Mouse (Mus musculus) heart, embryonic 13.5 days (tissue): ENCODE results near the gene Ccnjl. TPM values are rescaled to one million over a fixed set of nuclear protein-coding genes. Genes with fewer than 3 reads are reported as not detected.

Experiments used
- ATAC-seq: fragments of 200-750 bp; cut with Nextera tagmentation; 2 replicates; pipeline ENCODE4 v1.8.0; 2017; ENCODE audit warnings: moderate TSS enrichment; ENCODE audit not compliant: insufficient number of reproducible peaks, low FRiP score, low TSS enrichment; ENCODE audit errors: extremely low read depth
- H3K27ac ChIP-seq: fragments of 300-500 bp; sonication (generic); replicated peaks from 2 replicates; pipeline ENCODE4 v1.5.1; 2015; ENCODE audit warnings: moderate library complexity, mild to moderate bottlenecking, inconsistent platforms
- H3K27me3 ChIP-seq: fragments of 300-500 bp; sonication (generic); replicated peaks from 2 replicates; pipeline ENCODE4 v1.6.1; 2015; ENCODE audit warnings: mild to moderate bottlenecking, inconsistent platforms
- H3K36me3 ChIP-seq: fragments of 300-500 bp; sonication (generic); 2 replicates; pipeline ENCODE4 v1.6.1; 2015; ENCODE audit warnings: mild to moderate bottlenecking, inconsistent platforms
- H3K4me1 ChIP-seq: fragments of 300-500 bp; sonication (generic); 2 replicates; pipeline ENCODE4 v1.6.1; 2015; ENCODE audit warnings: inconsistent platforms
- H3K4me2 ChIP-seq: fragments of 300-500 bp; sonication (generic); 2 replicates; pipeline ENCODE4 v1.6.1; 2015; ENCODE audit warnings: inconsistent platforms, mild to moderate bottlenecking, moderate library complexity
- H3K4me3 ChIP-seq: fragments of 300-500 bp; sonication (generic); 2 replicates; pipeline ENCODE4 v1.5.1; 2015; ENCODE audit warnings: moderate library complexity, mild to moderate bottlenecking, inconsistent platforms
- H3K9ac ChIP-seq: fragments of 300-500 bp; sonication (generic); 2 replicates; pipeline ENCODE4 v1.6.1; 2015; ENCODE audit warnings: inconsistent platforms, mild to moderate bottlenecking, moderate library complexity
- H3K9me3 ChIP-seq: fragments of 300-500 bp; sonication (generic); 2 replicates; pipeline ENCODE4 v1.6.1; 2016; ENCODE audit warnings: inconsistent platforms
- WGBS: fragments of 180-500 bp; shearing (Covaris S2); methylation state at CpG from one replicate; pipeline ENCODE4 v1.1.7; 2015; ENCODE audit warnings: mixed read lengths; 5-methylcytosine and 5-hydroxymethylcytosine counted together
- polyA plus RNA-seq: library from polyadenylated mRNA; unstranded; fragments of >200 nt; fragmentation: Nextera tagmentation; extraction: Ambion mirVana; gene quantifications from 2 replicates; pipeline ENCODE4 v1.2.1, GENCODE M21; 2015

Gene Ccnjl
- polyA plus RNA-seq, 1 experiment from 2014 or later, result 15.7 TPM

DNA sequence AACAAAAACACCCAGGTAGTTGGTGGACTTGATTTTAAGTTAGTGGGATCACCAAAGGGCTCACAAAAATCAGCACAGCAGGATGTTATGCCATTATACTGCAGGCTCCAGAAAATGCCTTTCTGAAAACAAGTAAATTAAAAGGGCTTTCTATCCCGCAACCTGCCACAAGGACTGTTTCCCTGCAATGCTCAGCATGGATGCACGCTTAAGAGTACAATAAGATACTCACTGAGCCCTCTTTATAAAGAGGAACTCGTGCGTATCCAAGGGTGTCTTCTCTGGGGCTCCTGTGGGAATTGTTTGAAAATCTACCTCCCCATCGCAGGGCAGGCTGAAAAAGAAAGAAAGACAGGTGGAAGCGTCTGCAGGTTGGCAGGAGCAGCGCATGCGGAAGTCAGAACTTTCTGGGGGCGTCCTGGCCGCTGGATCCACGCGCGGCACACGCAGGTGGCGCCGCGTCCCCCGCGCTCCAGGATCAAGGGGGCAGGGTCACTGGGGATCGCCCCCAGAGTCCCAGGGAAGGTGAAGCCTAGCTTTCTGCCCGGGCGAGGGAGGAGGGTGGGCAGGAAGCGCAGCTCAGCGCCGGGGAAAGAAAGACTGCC is 404 bp upstream of the Ccnjl start:
- H3K27ac ChIP-seq, result peak overlapping the region; percentile 90
- H3K36me3 ChIP-seq, result peaks cover 20% of the 10 kb centered on the region
- no peaks in the 10 kb centered on the region for H3K9me3 ChIP-seq
- peak overlapping the region; percentile 82 for H3K4me2 ChIP-seq
- WGBS, result under 1% methylated on average over 21 of the region's 25 CpGs
- ATAC-seq, result no peak
- H3K4me1 ChIP-seq, result peaks cover 37% of the 10 kb centered on the region
- H3K27me3 ChIP-seq, result no peaks in the 10 kb centered on the region
- peak overlapping the region; percentile 95 for H3K9ac ChIP-seq
- H3K4me3 ChIP-seq, result peak overlapping the region; percentile 82

DNA sequence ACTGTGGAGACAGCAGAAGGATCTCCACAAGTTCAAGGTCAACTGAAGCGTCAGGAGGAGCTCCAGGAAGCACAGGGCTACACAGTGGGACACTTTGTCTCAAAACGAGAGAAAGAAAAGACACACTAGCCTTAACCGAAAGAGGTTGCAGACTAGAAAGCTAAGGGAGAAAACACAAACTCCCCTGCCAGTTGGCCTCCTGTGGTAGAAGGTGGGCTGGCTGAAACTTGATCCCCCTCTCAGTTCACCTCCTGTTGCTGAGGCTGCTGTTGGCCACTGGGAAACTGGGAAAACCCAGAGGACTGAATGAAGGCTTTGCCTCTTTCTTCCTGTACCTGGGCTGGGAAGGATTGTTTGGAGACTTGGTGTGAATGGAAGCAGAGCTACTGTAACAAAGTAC is 1.5 kb downstream of the Ccnjl start:
- Histone ChIP-seq H3K4me3 (peak overlapping the region; percentile 82), H3K36me3 (peaks cover 39% of the 10 kb centered on the region), H3K9me3 (no peaks in the 10 kb centered on the region), H3K4me2 (peak overlapping the region; percentile 82), H3K4me1 (peaks cover 48% of the 10 kb centered on the region), H3K9ac (peak overlapping the region; percentile 95), H3K27me3 (no peaks in the 10 kb centered on the region), H3K27ac (peak overlapping the region; percentile 62)
- 16% methylated on average over 3 of the region's 3 CpGs for WGBS
- ATAC-seq, result no peak

GRCm38 (mm10) chr11:43531619-43532018 is 3.0 kb downstream of the Ccnjl start:
- H3K4me2 ChIP-seq, result peak overlapping the region; percentile 82
- 68% methylated on average over 5 of the region's 5 CpGs for WGBS
- peak overlapping the region; percentile 12; the same call in 1 of the 2 replicates for H3K27ac ChIP-seq
- H3K9ac ChIP-seq, result no peak overlapping the region
- H3K4me3 ChIP-seq, result no peak overlapping the region
- H3K36me3 ChIP-seq, result peaks cover 55% of the 10 kb centered on the region
- no peak for ATAC-seq
- H3K9me3 ChIP-seq, result no peaks in the 10 kb centered on the region
- no peaks in the 10 kb centered on the region for H3K27me3 ChIP-seq
- peaks cover 57% of the 10 kb centered on the region for H3K4me1 ChIP-seq

- ATAC-seq, result no peak
- Histone ChIP-seq H3K9me3 (no peaks in the 10 kb centered on the region), H3K9ac (no peak overlapping the region), H3K4me1 (peaks cover 58% of the 10 kb centered on the region), H3K27ac (no peak overlapping the region; the same call in 1 of the 2 replicates), H3K27me3 (no peaks in the 10 kb centered on the region), H3K36me3 (peaks cover 70% of the 10 kb centered on the region), H3K4me3 (no peak overlapping the region), H3K4me2 (no peak overlapping the region)
- 69% methylated on average over 6 of the region's 6 CpGs for WGBS
These were observed 8.5 kb downstream of the Ccnjl start for GRCm38 (mm10) chr11:43537074-43537473.

DNA sequence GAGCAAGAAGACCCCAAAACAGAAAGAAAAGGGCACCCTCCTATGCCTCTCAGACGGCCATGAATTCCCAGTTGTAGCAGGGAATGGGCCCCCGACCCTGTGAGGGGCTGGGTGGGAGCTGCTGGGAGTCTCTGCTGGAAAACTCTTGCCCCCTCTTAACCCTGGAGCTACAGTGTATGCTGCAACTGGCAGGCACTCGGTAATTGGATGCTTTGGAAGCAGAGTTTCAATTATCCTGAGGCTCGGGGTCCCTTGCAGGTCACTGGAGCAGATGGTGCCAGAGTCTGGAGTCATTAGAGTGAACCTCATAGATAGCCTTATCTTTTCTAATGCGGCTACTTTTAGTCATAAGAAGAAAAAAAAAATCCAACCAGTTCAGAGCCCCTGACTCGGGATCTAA is 11.3 kb downstream of the Ccnjl start:
- 0 out of 2 replicates have a peak overlapping the region, but pooled peaks have one; percentile 25 for H3K9ac ChIP-seq
- peak overlapping the region; percentile 55 for H3K27ac ChIP-seq
- H3K27me3 ChIP-seq, result no peaks in the 10 kb centered on the region
- 12% methylated on average over 6 of the region's 6 CpGs for WGBS
- H3K4me3 ChIP-seq, result no peak overlapping the region
- peaks cover 53% of the 10 kb centered on the region for H3K36me3 ChIP-seq
- peaks cover 63% of the 10 kb centered on the region for H3K4me1 ChIP-seq
- peak overlapping the region; percentile 39 for H3K4me2 ChIP-seq
- no peak for ATAC-seq
- no peaks in the 10 kb centered on the region for H3K9me3 ChIP-seq

GRCm38 (mm10) chr11:43543711-43544466 is 15.3 kb downstream of the Ccnjl start:
- ATAC-seq, result no peak
- H3K4me2 ChIP-seq, result no peak overlapping the region
- 48% methylated on average over 15 of the region's 15 CpGs for WGBS

GRCm38 (mm10) chr11:43544819-43545218 is 16.2 kb downstream of the Ccnjl start:
- no peak for ATAC-seq
- Histone ChIP-seq H3K27me3 (no peaks in the 10 kb centered on the region), H3K9me3 (no peaks in the 10 kb centered on the region), H3K9ac (no peak overlapping the region), H3K36me3 (peaks cover 18% of the 10 kb centered on the region), H3K4me3 (no peak overlapping the region), H3K4me2 (no peak overlapping the region), H3K4me1 (peaks cover 84% of the 10 kb centered on the region), H3K27ac (0 out of 2 replicates have a peak overlapping the region, but pooled peaks have one; percentile 7)
- WGBS, result 48% methylated on average over 7 of the region's 7 CpGs

More at GRCm38 (mm10) chr11:43543711-43544466, 15.3 kb downstream of the Ccnjl start:
- no peaks in the 10 kb centered on the region for H3K27me3 ChIP-seq
- no peak overlapping the region for H3K9ac ChIP-seq
- peaks cover 84% of the 10 kb centered on the region for H3K4me1 ChIP-seq
- H3K4me3 ChIP-seq, result no peak overlapping the region
- no peak overlapping the region for H3K27ac ChIP-seq
- H3K36me3 ChIP-seq, result peaks cover 19% of the 10 kb centered on the region
- no peaks in the 10 kb centered on the region for H3K9me3 ChIP-seq

DNA sequence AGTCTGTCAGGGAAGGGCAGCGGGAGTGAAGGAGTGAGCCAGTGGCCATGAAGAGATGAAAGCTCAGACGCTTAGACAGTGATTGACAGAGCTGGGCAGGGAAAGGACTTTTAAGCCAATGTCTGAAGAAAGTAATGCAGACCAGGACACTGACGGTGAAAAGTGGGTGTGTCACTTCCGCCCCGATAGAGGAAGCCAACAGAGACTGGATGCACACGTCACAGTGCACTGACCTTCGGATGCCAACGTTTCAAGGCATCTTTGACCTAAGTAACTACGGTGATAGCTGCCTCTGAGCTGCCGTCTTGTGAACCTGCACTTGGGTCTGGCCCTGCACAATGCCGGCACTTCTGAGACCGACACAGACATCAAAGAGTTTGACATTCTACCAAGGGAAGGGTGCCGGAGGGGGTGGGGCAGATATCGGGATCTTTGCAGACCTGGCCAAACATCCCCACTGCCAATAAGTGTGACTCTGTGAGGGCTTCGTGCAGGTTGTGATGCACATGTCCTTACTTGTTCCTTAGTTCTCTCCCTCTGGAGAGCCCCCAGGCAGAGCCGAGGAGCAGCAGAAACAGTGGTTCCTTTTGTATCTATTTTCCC is 17.4 kb downstream of the Ccnjl start:
- Histone ChIP-seq H3K9ac (peak overlapping the region; percentile 30; the same call in 1 of the 2 replicates), H3K4me1 (peaks cover 84% of the 10 kb centered on the region), H3K27ac (peak overlapping the region; percentile 97; the same call in 1 of the 2 replicates), H3K4me3 (no peak overlapping the region), H3K27me3 (no peaks in the 10 kb centered on the region), H3K4me2 (no peak overlapping the region), H3K9me3 (no peaks in the 10 kb centered on the region), H3K36me3 (peaks cover 18% of the 10 kb centered on the region)
- WGBS, result 37% methylated on average over 16 of the region's 16 CpGs
- ATAC-seq, result no peak

- H3K4me1 ChIP-seq, result peaks cover 88% of the 10 kb centered on the region
- H3K9ac ChIP-seq, result no peak overlapping the region; the same call in 1 of the 2 replicates
- peak overlapping the region; percentile 97 for H3K27ac ChIP-seq
- no peaks in the 10 kb centered on the region for H3K9me3 ChIP-seq
- no peak for ATAC-seq
- H3K36me3 ChIP-seq, result peaks cover 18% of the 10 kb centered on the region
- H3K4me3 ChIP-seq, result no peak overlapping the region
- H3K27me3 ChIP-seq, result no peaks in the 10 kb centered on the region
- 70% methylated on average over 4 of the region's 4 CpGs for WGBS
- H3K4me2 ChIP-seq, result no peak overlapping the region
These were observed 18.1 kb downstream of the Ccnjl start for GRCm38 (mm10) chr11:43546678-43547077.

GRCm38 (mm10) chr11:43548148-43548547 is 19.6 kb downstream of the Ccnjl start:
- Histone ChIP-seq H3K27ac (peak overlapping the region; percentile 97), H3K4me2 (peak overlapping the region; percentile 53), H3K27me3 (no peaks in the 10 kb centered on the region), H3K4me1 (peaks cover 92% of the 10 kb centered on the region), H3K9ac (peak overlapping the region; percentile 53), H3K36me3 (peaks cover 15% of the 10 kb centered on the region), H3K4me3 (no peak overlapping the region), H3K9me3 (no peaks in the 10 kb centered on the region)
- 7% methylated on average over 7 of the region's 7 CpGs for WGBS
- ATAC-seq, result peak; percentile 41; the same call in 1 of the 2 replicates
